Mouse (Mus musculus) hindlimb bud, embryonic 11.5 days (tissue): ENCODE data around the gene Slc25a25.

Experiments
- DNase-seq: peaks from one replicate; pipeline ENCODE4 v3.0.0-alpha.2; 2012; ENCODE audit warnings: low read depth, low spot score; ENCODE audit errors: extremely low spot score

Gene Slc25a25

GRCm38 (mm10) chr2:32463773-32464172 lies 12.5 kb upstream of the Slc25a25 start:
- DNase-seq, result no peak

GRCm38 (mm10) chr2:32459657-32460056 lies 8.4 kb upstream of the Slc25a25 start:
- DNase-seq, result no peak

- DNase-seq, result no peak
These were observed 7.1 kb upstream of the Slc25a25 start for GRCm38 (mm10) chr2:32458300-32458699.

- DNase-seq, result no peak
These were observed 3.9 kb upstream of the Slc25a25 start for GRCm38 (mm10) chr2:32455101-32455500.

- DNase-seq, result no peak
These were observed 3.4 kb upstream of the Slc25a25 start for GRCm38 (mm10) chr2:32454633-32455032.

GRCm38 (mm10) chr2:32453641-32454303 lies 2.5 kb upstream of the Slc25a25 start:
- no peak for DNase-seq

GRCm38 (mm10) chr2:32452441-32452971 lies 1.3 kb upstream of the Slc25a25 start:
- no peak for DNase-seq

- DNase-seq, result peak; percentile 96
These were observed 676 bp upstream of the Slc25a25 start for GRCm38 (mm10) chr2:32451870-32452372.

- DNase-seq, result no peak
These were observed 1.2 kb downstream of the Slc25a25 start, which contains the start of gene Naif1 for GRCm38 (mm10) chr2:32449761-32450754. TSS of gene Naif1 (plus strand) at chr2:32450457.

GRCm38 (mm10) chr2:32448480-32448879 lies 2.8 kb downstream of the Slc25a25 start:
- no peak for DNase-seq

- no peak for DNase-seq
These were observed 3.8 kb downstream of the Slc25a25 start for GRCm38 (mm10) chr2:32447264-32447936.

- DNase-seq, result no peak
These were observed 5.7 kb downstream of the Slc25a25 start for GRCm38 (mm10) chr2:32445535-32445934.

GRCm38 (mm10) chr2:32441550-32441949 lies 9.7 kb downstream of the Slc25a25 start:
- no peak for DNase-seq

- no peak for DNase-seq
These were observed 10.6 kb downstream of the Slc25a25 start for GRCm38 (mm10) chr2:32440632-32441031.

- no peak for DNase-seq
These were observed 11.1 kb downstream of the Slc25a25 start for GRCm38 (mm10) chr2:32440164-32440563.

GRCm38 (mm10) chr2:32439177-32439576 lies 12.1 kb downstream of the Slc25a25 start:
- DNase-seq, result no peak

- no peak for DNase-seq
These were observed 12.5 kb downstream of the Slc25a25 start for GRCm38 (mm10) chr2:32438733-32439132.

GRCm38 (mm10) chr2:32437612-32438166 lies 13.6 kb downstream of the Slc25a25 start:
- DNase-seq, result no peak

- DNase-seq, result no peak
These were observed 14.4 kb downstream of the Slc25a25 start for GRCm38 (mm10) chr2:32436686-32437372.
